Mouse (Mus musculus): ENCODE measurements around the gene Olfr1076. TPM values are rescaled to one million over a fixed set of nuclear protein-coding genes. Genes with fewer than 3 reads are reported as not detected.
"Not testable (repeated sequence)": the region's sequence is repeated elsewhere in the genome, so short reads cannot be mapped to it uniquely, and the experiment has no call there.

Gene Olfr1076
- polyA plus RNA-seq (2014; fragmentation: Nextera tagmentation; extraction: Ambion mirVana), result not detected in 2 replicates

DNA sequence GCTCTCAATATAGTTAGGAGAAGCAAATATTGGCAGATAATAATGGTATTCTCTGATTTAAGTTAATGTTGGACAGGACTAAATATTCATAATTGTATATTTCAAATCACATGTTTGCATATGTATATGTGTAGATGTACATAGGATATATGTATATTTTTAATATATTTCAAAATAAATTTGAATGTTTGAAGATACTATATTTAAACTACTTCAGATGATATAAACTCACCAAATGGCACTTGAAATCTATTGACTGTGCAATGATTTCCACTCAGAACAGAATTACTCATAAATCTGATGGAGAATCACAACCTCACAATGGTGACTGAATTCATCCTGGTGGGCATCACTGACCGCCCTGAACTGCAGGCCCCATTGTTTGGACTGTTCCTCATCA is at the start of gene Olfr1076:
Gene Olfr1076 (plus strand): TSS at position 301 of the 400 bp plus-strand sequence.
- Histone ChIP-seq H3K27me3 (ENCODE audit: control insufficient read depth, insufficient read depth, low read length) (no peaks in the 10 kb centered on the region), H3K4me1 (ENCODE audit: control insufficient read depth, insufficient read depth, low read length) (no peaks in the 10 kb centered on the region), H3K27ac (replicated peaks; ENCODE audit: low read depth, low read length) (no peak within 1 kb of the TSS), H3K36me3 (ENCODE audit: control insufficient read depth, insufficient read depth, low read length) (no peaks in the 10 kb centered on the region), H3K4me2 (ENCODE audit: low read depth, severe bottlenecking) (no peak within 1 kb of the TSS), H3K9me3 (ENCODE audit: control insufficient read depth, low read length) (no peaks in the 10 kb centered on the region), H3K9ac (ENCODE audit: low read length) (no peak within 1 kb of the TSS), H3K4me3 (ENCODE audit: low read depth, low read length) (no peak within 1 kb of the TSS)
- 93% methylated on average over 1 of the region's 1 CpGs for WGBS
- ATAC-seq (ENCODE audit: insufficient number of reproducible peaks, low FRiP score, low TSS enrichment, low read depth), result no peak
- no peak for DNase-seq (ENCODE audit: low spot score)

DNA sequence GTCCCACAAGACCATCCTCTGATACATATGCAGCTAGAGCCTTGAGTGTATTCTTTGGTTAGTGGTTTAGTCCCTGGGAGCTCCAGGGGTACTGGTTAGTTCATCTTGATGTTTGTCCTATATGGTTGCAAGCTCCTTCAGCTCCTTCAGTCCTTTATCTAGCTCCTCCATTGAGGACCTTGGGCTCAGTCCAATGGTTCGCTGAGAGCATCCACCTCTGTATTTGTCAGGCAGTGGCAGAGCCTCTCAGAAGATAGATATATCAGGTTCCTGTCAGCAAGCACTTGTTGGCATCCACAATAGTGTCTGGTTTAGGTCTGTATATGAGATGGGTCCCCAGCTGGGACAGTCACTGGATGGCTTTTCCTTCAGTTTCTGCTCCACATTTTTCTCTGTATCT is 47.8 kb upstream of the Olfr1076 start:
- no peak overlapping the region for H3K4me3 ChIP-seq (ENCODE audit: low read depth, low read length)
- no peaks in the 10 kb centered on the region for H3K9me3 ChIP-seq (ENCODE audit: control insufficient read depth, low read length)
- no peak overlapping the region for H3K4me2 ChIP-seq (ENCODE audit: low read depth, severe bottlenecking)
- no peaks in the 10 kb centered on the region for H3K27me3 ChIP-seq (ENCODE audit: control insufficient read depth, insufficient read depth, low read length)
- no peak overlapping the region for H3K9ac ChIP-seq (ENCODE audit: low read length)
- H3K27ac ChIP-seq (replicated peaks; ENCODE audit: low read depth, low read length), result no peak overlapping the region
- 95% methylated on average over 1 of the region's 1 CpGs for WGBS
- no peaks in the 10 kb centered on the region for H3K4me1 ChIP-seq (ENCODE audit: control insufficient read depth, insufficient read depth, low read length)
- H3K36me3 ChIP-seq (ENCODE audit: control insufficient read depth, insufficient read depth, low read length), result no peaks in the 10 kb centered on the region
- DNase-seq (ENCODE audit: low spot score) (no peak), ATAC-seq (ENCODE audit: insufficient number of reproducible peaks, low FRiP score, low TSS enrichment, low read depth) (no peak)

DNA sequence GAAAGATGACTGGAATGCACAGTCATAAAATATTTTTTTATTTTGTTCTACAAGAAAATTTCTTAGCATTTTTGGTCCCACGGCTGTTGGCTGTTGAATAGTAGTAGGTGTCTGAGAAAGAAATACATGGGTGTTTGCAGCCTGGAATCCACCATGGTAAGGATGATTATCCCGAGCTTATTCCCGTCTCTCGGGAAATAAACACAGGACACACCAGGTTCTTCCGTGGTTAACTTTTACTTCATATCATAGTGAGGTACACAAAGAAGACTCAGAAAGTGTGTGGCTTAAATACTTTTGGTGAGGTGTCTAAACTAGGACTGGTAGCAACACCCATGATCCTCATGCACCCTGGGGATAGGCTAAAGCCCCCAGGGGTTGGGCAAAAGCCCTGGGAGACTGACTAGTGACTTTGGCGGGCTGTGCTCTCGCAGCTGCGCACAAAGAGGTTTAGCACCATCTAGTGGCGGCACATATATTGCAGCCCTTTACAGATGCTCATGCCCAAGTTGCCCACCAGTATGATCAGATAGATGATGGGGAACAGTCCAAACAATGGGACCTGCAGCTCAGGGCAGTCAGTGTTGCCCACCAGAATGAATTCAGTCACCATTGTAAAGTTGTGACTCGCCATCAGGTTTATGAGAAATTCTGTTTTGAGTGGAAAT is 43.7 kb upstream of the Olfr1076 start:
- 42% methylated on average over 10 of the region's 10 CpGs for WGBS
- ATAC-seq (ENCODE audit: insufficient number of reproducible peaks, low FRiP score, low TSS enrichment, low read depth), result 0 out of 2 replicates have a peak, but pooled peaks have one; percentile 54

DNA sequence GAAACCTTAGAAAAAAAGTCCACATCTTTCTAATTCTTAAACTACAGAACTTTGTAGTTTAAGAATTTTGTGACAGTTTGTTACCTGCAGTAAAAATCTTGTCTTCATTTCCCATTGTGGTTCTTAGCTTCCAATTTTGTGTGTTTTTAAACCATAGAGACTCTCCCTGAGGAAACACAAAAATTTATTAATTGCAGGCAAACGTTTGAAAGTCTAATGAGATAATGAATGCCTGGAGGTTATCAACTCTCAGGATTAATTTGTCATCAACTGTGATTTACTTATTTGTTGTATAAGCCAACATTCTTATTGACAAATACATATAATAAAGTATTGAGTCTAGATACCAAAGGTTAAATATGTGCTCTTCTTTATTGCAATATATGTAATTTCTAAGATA is 21.0 kb upstream of the Olfr1076 start, which contains the start of gene Olfr228:
Gene Olfr228 (minus strand): TSS at position 101 of the 400 bp plus-strand sequence.
- H3K27me3 ChIP-seq (ENCODE audit: control insufficient read depth, insufficient read depth, low read length), result no peaks in the 10 kb centered on the region
- H3K4me3 ChIP-seq (ENCODE audit: low read depth, low read length), result no peak within 1 kb of the TSS
- DNase-seq (ENCODE audit: low spot score) (no peak), ATAC-seq (ENCODE audit: insufficient number of reproducible peaks, low FRiP score, low TSS enrichment, low read depth) (no peak)
- no peaks in the 10 kb centered on the region for H3K9me3 ChIP-seq (ENCODE audit: control insufficient read depth, low read length)
- H3K4me2 ChIP-seq (ENCODE audit: low read depth, severe bottlenecking), result no peak within 1 kb of the TSS
- H3K36me3 ChIP-seq (ENCODE audit: control insufficient read depth, insufficient read depth, low read length), result no peaks in the 10 kb centered on the region
- H3K4me1 ChIP-seq (ENCODE audit: control insufficient read depth, insufficient read depth, low read length), result no peaks in the 10 kb centered on the region
- no peak within 1 kb of the TSS for H3K27ac ChIP-seq (replicated peaks; ENCODE audit: low read depth, low read length)
- H3K9ac ChIP-seq (ENCODE audit: low read length), result no peak within 1 kb of the TSS
- 43% methylated on average over 1 of the region's 1 CpGs for WGBS

More for the DNA sequence above, 43.7 kb upstream of the Olfr1076 start:
- no peaks in the 10 kb centered on the region for H3K9me3 ChIP-seq (ENCODE audit: control insufficient read depth, low read length)
- peak; percentile 70 for DNase-seq (ENCODE audit: low spot score)
- H3K4me3 ChIP-seq (ENCODE audit: low read depth, low read length), result no peak overlapping the region
- H3K27ac ChIP-seq (replicated peaks; ENCODE audit: low read depth, low read length), result no peak overlapping the region
- no peaks in the 10 kb centered on the region for H3K36me3 ChIP-seq (ENCODE audit: control insufficient read depth, insufficient read depth, low read length)
- no peak overlapping the region for H3K9ac ChIP-seq (ENCODE audit: low read length)
- no peaks in the 10 kb centered on the region for H3K27me3 ChIP-seq (ENCODE audit: control insufficient read depth, insufficient read depth, low read length)
- no peaks in the 10 kb centered on the region for H3K4me1 ChIP-seq (ENCODE audit: control insufficient read depth, insufficient read depth, low read length)
- H3K4me2 ChIP-seq (ENCODE audit: low read depth, severe bottlenecking), result no peak overlapping the region

DNA sequence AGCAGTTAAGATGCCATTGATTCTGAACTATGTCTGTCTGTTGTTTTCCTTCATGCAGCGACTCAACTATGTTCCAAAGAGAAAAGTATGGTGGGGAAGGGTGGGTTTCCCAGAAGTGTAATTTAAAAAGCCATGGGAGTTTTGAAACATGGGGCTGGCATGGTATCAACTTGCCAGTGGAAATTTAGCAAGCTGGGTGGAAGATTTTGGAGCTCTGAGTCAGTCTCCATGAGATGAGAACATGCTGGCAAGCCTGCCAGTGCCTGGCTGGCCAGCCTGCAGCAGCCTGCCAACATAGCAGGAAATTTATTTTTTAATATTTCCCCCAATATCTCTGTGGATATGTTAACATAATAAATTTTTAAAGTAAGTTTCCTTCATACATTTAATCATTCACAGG is 22.7 kb downstream of the Olfr1076 start:
- Histone ChIP-seq H3K27ac (replicated peaks; ENCODE audit: low read depth, low read length) (no peak overlapping the region), H3K4me2 (ENCODE audit: low read depth, severe bottlenecking) (no peak overlapping the region), H3K27me3 (ENCODE audit: control insufficient read depth, insufficient read depth, low read length) (no peaks in the 10 kb centered on the region), H3K9me3 (ENCODE audit: control insufficient read depth, low read length) (no peaks in the 10 kb centered on the region), H3K9ac (ENCODE audit: low read length) (no peak overlapping the region), H3K4me1 (ENCODE audit: control insufficient read depth, insufficient read depth, low read length) (no peaks in the 10 kb centered on the region), H3K36me3 (ENCODE audit: control insufficient read depth, insufficient read depth, low read length) (no peaks in the 10 kb centered on the region), H3K4me3 (ENCODE audit: low read depth, low read length) (no peak overlapping the region)
- WGBS, result 74% methylated on average over 1 of the region's 1 CpGs
- DNase-seq (ENCODE audit: low spot score) (no peak), ATAC-seq (ENCODE audit: insufficient number of reproducible peaks, low FRiP score, low TSS enrichment, low read depth) (no peak)

DNA sequence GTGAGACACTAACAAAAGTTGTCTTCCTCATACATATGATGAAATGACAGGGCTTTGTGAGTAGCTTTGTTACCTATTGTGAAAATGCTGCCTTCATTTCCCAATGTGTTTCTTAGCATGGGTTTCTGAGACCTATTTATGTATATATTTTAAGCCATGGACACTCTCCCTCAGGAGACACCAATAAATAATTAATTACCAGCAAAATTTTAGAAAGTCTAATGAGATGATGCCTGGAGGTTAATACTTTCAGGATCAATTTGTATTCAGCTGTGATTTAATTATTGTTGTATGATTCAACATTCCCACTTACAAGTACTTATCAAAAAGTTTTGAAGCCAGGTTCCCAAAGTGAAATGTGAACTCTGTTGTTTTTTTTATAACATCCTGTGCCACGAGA is 34.1 kb downstream of the Olfr1076 start, which contains the start of gene Olfr1079:
Gene Olfr1079 (minus strand): TSS at position 101 of the 400 bp plus-strand sequence.
- H3K27ac ChIP-seq (replicated peaks; ENCODE audit: low read depth, low read length), result no peak within 1 kb of the TSS
- H3K4me2 ChIP-seq (ENCODE audit: low read depth, severe bottlenecking), result no peak within 1 kb of the TSS
- H3K9ac ChIP-seq (ENCODE audit: low read length), result no peak within 1 kb of the TSS
- no peak within 1 kb of the TSS for H3K4me3 ChIP-seq (ENCODE audit: low read depth, low read length)
- 82% methylated on average over 1 of the region's 1 CpGs for WGBS
- DNase-seq (ENCODE audit: low spot score) (no peak), ATAC-seq (ENCODE audit: insufficient number of reproducible peaks, low FRiP score, low TSS enrichment, low read depth) (no peak)
- H3K27me3 ChIP-seq (ENCODE audit: control insufficient read depth, insufficient read depth, low read length), result no peaks in the 10 kb centered on the region
- no peaks in the 10 kb centered on the region for H3K9me3 ChIP-seq (ENCODE audit: control insufficient read depth, low read length)
- H3K36me3 ChIP-seq (ENCODE audit: control insufficient read depth, insufficient read depth, low read length), result no peaks in the 10 kb centered on the region
- H3K4me1 ChIP-seq (ENCODE audit: control insufficient read depth, insufficient read depth, low read length), result no peaks in the 10 kb centered on the region

DNA sequence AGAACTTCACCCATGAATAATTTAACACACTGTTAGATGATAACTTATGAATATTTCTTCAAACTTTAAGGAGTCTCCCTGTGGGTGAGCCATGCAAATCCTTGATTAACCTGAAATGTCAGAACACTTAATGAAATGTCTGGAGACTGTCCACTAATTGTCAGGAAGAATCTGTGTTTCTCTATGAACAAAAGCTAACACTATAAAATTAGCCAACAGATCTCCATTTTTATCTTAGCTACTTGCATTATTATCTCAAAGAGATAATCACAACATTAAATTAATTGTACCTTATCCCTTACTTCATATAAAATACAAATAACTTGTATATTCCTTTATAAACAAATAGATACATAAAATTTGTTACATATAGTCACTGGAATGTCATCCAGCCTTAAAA is 49.9 kb downstream of the Olfr1076 start, which contains the start of gene Olfr1080:
Gene Olfr1080 (minus strand): TSS at position 101 of the 400 bp plus-strand sequence.
- not testable (repeated sequence) for H3K4me3 ChIP-seq (ENCODE audit: low read depth, low read length); H3K9ac ChIP-seq (ENCODE audit: low read length); DNase-seq (ENCODE audit: low spot score); H3K4me2 ChIP-seq (ENCODE audit: low read depth, severe bottlenecking); H3K4me1 ChIP-seq (ENCODE audit: control insufficient read depth, insufficient read depth, low read length); H3K36me3 ChIP-seq (ENCODE audit: control insufficient read depth, insufficient read depth, low read length); H3K27me3 ChIP-seq (ENCODE audit: control insufficient read depth, insufficient read depth, low read length); H3K27ac ChIP-seq (replicated peaks; ENCODE audit: low read depth, low read length); ATAC-seq (ENCODE audit: insufficient number of reproducible peaks, low FRiP score, low TSS enrichment, low read depth); H3K9me3 ChIP-seq (ENCODE audit: control insufficient read depth, low read length)

All from limb, embryonic 11.5 days (tissue).